Mouse (Mus musculus): ENCODE data around the gene Sh2d6.

DNA sequence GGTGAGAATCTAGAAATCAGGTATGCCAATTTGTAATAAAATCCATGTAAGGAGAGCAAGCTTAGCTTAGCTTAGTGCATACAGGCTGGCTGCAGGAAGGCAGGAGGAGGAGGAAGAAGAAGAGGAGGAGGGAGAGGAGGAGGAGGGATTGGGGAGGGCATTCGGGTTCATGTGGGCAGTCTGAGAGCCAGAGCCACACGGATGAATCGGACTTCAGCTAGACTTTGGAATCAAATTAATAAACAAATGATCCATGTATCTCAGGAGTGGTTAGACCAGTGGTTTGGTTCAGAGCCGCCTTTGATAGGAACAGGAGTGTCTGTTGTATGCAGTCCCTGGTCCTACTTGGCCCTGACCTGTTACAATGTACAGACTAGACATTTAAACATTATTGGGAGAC, 36.6 kb downstream of the Sh2d6 start:
- TF ChIP-seq CTCF (IDR thresholded peaks at IDR 0.05; ENCODE audit: borderline replicate concordance, control insufficient read depth, extremely low read depth, insufficient read depth, low read length, poor library complexity): no peak
- no peak for TF ChIP-seq POLR2A (IDR thresholded peaks at IDR 0.05; ENCODE audit: control insufficient read depth, extremely low read depth, insufficient read depth, low read length, poor library complexity)

All from thymus, adult 2 months (tissue).